Mouse (Mus musculus) erythroblast, embryonic 14.5 days (primary cell): ENCODE results near the gene Cnpy1.

ENCODE experiments used
- GATA1 ChIP-seq: IDR thresholded peaks from 2 replicates; pipeline ENCODE4 v1.6.1; 2012; ENCODE audit warnings: low read length, inconsistent platforms, mixed read lengths
- TAL1 ChIP-seq: IDR thresholded peaks from 3 replicates; pipeline ENCODE4 v1.6.1; 2012; ENCODE audit warnings: low read length, inconsistent platforms, mixed read lengths

DNA sequence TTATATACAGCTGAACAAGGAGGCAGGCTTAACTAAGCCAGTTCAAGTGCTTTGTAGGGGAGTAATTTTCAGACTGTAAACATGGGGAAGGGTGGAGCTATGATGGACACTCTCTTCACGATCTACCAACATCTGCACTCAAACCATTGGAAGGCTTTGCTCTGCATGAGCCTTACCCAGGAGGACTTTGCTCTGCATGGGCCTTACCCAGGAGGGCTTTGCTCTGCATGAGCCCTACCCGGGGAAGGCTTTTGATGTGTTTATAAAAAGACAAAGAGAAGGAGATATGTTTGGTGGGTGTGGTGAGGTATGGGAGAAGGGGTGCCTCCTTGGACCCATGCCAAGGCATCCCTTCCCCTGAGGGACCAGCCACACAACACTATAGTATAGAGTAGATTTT is 31.7 kb upstream of the Cnpy1 start:
- TF ChIP-seq GATA1, result no peak
- no peak for TF ChIP-seq TAL1
